Mouse (Mus musculus): ENCODE measurements at regions not wholly inside any gene's neighbourhood (a gene's known extent, or its start where the extent isn't known, plus 50 kb on each side); places are given as distances from the start of the nearest gene placed in this dataset.

DNA sequence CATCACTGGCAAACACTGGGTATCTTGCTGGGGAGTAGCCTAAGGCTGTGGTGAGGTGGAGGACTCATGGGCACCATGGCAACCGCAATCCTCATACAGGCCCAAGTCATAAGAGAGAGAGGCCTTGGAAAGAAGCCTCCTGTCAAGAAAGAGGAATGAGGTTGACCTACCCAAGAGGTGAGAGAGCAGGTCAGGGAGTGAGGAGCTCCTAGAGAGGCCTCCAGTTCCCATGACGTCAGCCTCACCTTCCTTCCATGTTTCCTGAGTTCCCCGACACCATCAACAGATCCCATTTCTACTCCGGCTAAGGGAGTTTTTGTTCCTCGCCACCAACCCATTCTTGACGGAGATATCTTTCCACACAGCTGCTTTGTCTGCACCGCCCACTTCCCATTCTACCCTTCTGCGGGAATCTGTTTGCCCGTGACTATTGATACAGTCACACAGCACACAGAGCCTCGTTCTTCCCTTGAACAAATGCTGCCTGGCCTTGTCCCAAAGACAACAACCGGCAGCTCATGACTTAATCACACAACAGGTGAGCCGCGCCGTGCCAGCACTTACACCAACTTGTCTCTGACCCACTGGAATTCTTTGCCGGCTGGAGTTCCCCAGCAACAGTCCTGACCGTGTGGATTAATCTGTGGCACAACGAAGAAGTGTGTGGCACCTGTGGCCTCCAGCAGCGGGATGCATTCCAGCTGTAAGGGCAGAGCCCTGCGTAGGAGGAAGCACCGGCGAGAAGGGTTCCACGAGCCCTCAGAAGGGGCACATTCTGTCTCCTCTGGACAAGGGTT is 111.8 kb upstream of the Rreb1 start:
- H3K4me3 ChIP-seq (ENCODE audit: control insufficient read depth, insufficient read depth, low read length) = no peak overlapping the region
- H3K4me1 ChIP-seq (replicated peaks; ENCODE audit: control insufficient read depth, insufficient read depth, low read length) = peaks cover 20% of the 10 kb centered on the region
- no peak for DNase-seq
- TF ChIP-seq POLR2A (IDR thresholded peaks at IDR 0.05; ENCODE audit: control insufficient read depth, extremely low read depth, insufficient read depth, low read length, poor library complexity) (no peak), CTCF (IDR thresholded peaks at IDR 0.05; ENCODE audit: borderline replicate concordance, control insufficient read depth, extremely low read depth, insufficient read depth, low read length, poor library complexity) (no peak)
- no peaks in the 10 kb centered on the region for H3K27me3 ChIP-seq (ENCODE audit: control insufficient read depth, insufficient read depth, low read length)
- H3K36me3 ChIP-seq (ENCODE audit: control insufficient read depth, insufficient read depth, low read length) = no peaks in the 10 kb centered on the region
- 0 out of 2 replicates have a peak overlapping the region, but pooled peaks have one; percentile 3 for H3K27ac ChIP-seq (ENCODE audit: control insufficient read depth, insufficient read depth, low read length)
- 47% methylated on average over 22 of the region's 22 CpGs for WGBS

GRCm38 (mm10) chr13:37667386-37667785 is 110.8 kb upstream of the Rreb1 start:
- no peak for DNase-seq
- H3K27me3 ChIP-seq (ENCODE audit: control insufficient read depth, insufficient read depth, low read length) = no peaks in the 10 kb centered on the region
- H3K4me3 ChIP-seq (ENCODE audit: control insufficient read depth, insufficient read depth, low read length) = no peak overlapping the region
- 52% methylated on average over 4 of the region's 4 CpGs for whole genome bisulfite sequencing
- H3K27ac ChIP-seq (ENCODE audit: control insufficient read depth, insufficient read depth, low read length) = no peak overlapping the region
- peaks cover 19% of the 10 kb centered on the region for H3K4me1 ChIP-seq (replicated peaks; ENCODE audit: control insufficient read depth, insufficient read depth, low read length)
- TF ChIP-seq CTCF (IDR thresholded peaks at IDR 0.05; ENCODE audit: borderline replicate concordance, control insufficient read depth, extremely low read depth, insufficient read depth, low read length, poor library complexity) = no peak
- TF ChIP-seq POLR2A (IDR thresholded peaks at IDR 0.05; ENCODE audit: control insufficient read depth, extremely low read depth, insufficient read depth, low read length, poor library complexity) = no peak
- no peaks in the 10 kb centered on the region for H3K36me3 ChIP-seq (ENCODE audit: control insufficient read depth, insufficient read depth, low read length)

DNA sequence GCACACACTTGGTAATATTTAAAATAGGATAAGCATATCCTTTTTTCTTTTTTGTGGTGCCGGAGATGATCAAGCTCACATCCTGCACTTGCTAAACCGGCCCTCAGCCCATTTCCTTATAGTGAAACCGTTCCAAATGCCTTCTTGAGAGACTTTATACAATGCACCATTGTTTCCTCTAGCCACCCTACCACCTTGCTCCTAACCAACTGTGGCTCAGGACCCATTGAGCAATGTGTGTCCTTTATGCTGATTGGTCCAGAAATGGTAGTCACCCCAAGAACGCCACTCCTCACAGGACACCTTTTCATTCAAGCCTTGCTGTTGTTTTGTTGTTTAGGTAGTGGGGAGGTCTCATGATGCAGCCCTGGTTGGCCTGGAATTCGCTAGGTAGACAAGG is 110.3 kb upstream of the Rreb1 start:
- Histone ChIP-seq H3K4me3 (ENCODE audit: control insufficient read depth, insufficient read depth, low read length) (no peak overlapping the region), H3K4me1 (replicated peaks; ENCODE audit: control insufficient read depth, insufficient read depth, low read length) (peaks cover 22% of the 10 kb centered on the region), H3K27ac (ENCODE audit: control insufficient read depth, insufficient read depth, low read length) (no peak overlapping the region), H3K27me3 (ENCODE audit: control insufficient read depth, insufficient read depth, low read length) (no peaks in the 10 kb centered on the region), H3K36me3 (ENCODE audit: control insufficient read depth, insufficient read depth, low read length) (no peaks in the 10 kb centered on the region)
- no peak for DNase-seq
- 45% methylated on average over 5 of the region's 5 CpGs for WGBS
- TF ChIP-seq CTCF (IDR thresholded peaks at IDR 0.05; ENCODE audit: borderline replicate concordance, control insufficient read depth, extremely low read depth, insufficient read depth, low read length, poor library complexity) = no peak
- no peak for TF ChIP-seq POLR2A (IDR thresholded peaks at IDR 0.05; ENCODE audit: control insufficient read depth, extremely low read depth, insufficient read depth, low read length, poor library complexity)

GRCm38 (mm10) chr13:37671109-37671508 is 107.1 kb upstream of the Rreb1 start:
- TF ChIP-seq CTCF (IDR thresholded peaks at IDR 0.05; ENCODE audit: borderline replicate concordance, control insufficient read depth, extremely low read depth, insufficient read depth, low read length, poor library complexity) (no peak), POLR2A (IDR thresholded peaks at IDR 0.05; ENCODE audit: control insufficient read depth, extremely low read depth, insufficient read depth, low read length, poor library complexity) (no peak)
- H3K27me3 ChIP-seq (ENCODE audit: control insufficient read depth, insufficient read depth, low read length) = no peaks in the 10 kb centered on the region
- no peak overlapping the region for H3K4me3 ChIP-seq (ENCODE audit: control insufficient read depth, insufficient read depth, low read length)
- peaks cover 32% of the 10 kb centered on the region for H3K4me1 ChIP-seq (replicated peaks; ENCODE audit: control insufficient read depth, insufficient read depth, low read length)
- no peaks in the 10 kb centered on the region for H3K36me3 ChIP-seq (ENCODE audit: control insufficient read depth, insufficient read depth, low read length)
- whole genome bisulfite sequencing = 93% methylated on average over 5 of the region's 5 CpGs
- DNase-seq = no peak
- H3K27ac ChIP-seq (ENCODE audit: control insufficient read depth, insufficient read depth, low read length) = no peak overlapping the region

- DNase-seq = peak; percentile 23
- TF ChIP-seq POLR2A (IDR thresholded peaks at IDR 0.05; ENCODE audit: control insufficient read depth, extremely low read depth, insufficient read depth, low read length, poor library complexity) (no peak), CTCF (IDR thresholded peaks at IDR 0.05; ENCODE audit: borderline replicate concordance, control insufficient read depth, extremely low read depth, insufficient read depth, low read length, poor library complexity) (no peak)
- WGBS = 53% methylated on average over 12 of the region's 12 CpGs
- H3K36me3 ChIP-seq (ENCODE audit: control insufficient read depth, insufficient read depth, low read length) = no peaks in the 10 kb centered on the region
- H3K4me3 ChIP-seq (ENCODE audit: control insufficient read depth, insufficient read depth, low read length) = no peak overlapping the region
- H3K27me3 ChIP-seq (ENCODE audit: control insufficient read depth, insufficient read depth, low read length) = no peaks in the 10 kb centered on the region
- peaks cover 15% of the 10 kb centered on the region for H3K4me1 ChIP-seq (replicated peaks; ENCODE audit: control insufficient read depth, insufficient read depth, low read length)
- no peak overlapping the region for H3K27ac ChIP-seq (ENCODE audit: control insufficient read depth, insufficient read depth, low read length)
Measured at GRCm38 (mm10) chr13:37674676-37675350, 103.4 kb upstream of the Rreb1 start.

- 25% methylated on average over 3 of the region's 3 CpGs for WGBS
- Histone ChIP-seq H3K4me3 (ENCODE audit: control insufficient read depth, insufficient read depth, low read length) (no peak overlapping the region), H3K27ac (ENCODE audit: control insufficient read depth, insufficient read depth, low read length) (no peak overlapping the region), H3K36me3 (ENCODE audit: control insufficient read depth, insufficient read depth, low read length) (no peaks in the 10 kb centered on the region), H3K27me3 (ENCODE audit: control insufficient read depth, insufficient read depth, low read length) (no peaks in the 10 kb centered on the region), H3K4me1 (replicated peaks; ENCODE audit: control insufficient read depth, insufficient read depth, low read length) (peaks cover 15% of the 10 kb centered on the region)
- TF ChIP-seq POLR2A (IDR thresholded peaks at IDR 0.05; ENCODE audit: control insufficient read depth, extremely low read depth, insufficient read depth, low read length, poor library complexity) (no peak), CTCF (IDR thresholded peaks at IDR 0.05; ENCODE audit: borderline replicate concordance, control insufficient read depth, extremely low read depth, insufficient read depth, low read length, poor library complexity) (no peak)
- no peak for DNase-seq
Measured at GRCm38 (mm10) chr13:37675718-37676117, 102.5 kb upstream of the Rreb1 start.
